ENCODE assay signal across 8 mouse cellular contexts in the genomic region with DNA sequence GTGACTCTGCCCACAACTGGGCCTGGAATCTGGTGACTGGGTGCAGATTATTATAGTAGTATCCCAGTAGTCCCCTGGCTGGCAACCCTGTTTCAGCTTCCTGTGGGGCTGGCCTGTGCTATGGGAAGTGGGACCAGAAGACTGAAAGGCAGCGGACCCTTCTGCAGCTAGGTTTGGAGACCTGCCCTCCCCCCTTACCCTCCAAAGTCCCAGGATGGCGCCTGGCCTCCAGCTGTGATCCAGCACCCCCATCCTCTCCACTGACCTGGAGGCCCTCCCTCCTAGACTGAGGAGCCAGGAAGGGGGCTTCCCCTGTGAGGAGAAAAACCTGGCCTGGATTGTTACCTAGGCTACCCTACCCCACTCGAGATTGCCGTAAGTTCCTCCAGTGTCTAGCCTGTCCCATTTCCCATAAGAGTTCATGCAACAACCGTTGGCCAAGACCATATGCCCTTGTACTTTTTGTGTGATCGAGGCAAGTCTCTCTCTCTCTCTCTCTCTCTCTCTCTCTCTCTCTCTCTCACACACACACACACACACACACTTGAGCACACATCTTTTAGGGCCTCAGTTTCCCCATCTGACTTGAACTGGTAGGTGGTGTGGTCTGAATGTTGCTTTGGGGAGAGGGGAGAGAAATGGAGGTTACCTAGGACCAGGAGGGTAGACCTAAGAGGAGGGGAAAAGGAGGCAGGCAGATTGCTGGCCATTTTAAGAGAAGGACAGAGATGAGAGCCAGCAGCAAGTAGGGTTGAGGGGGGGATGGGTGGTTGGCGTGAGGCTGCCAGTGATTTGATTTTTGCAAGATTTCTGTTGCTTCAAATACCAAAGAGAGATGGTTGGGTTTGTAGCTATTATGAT.
DNase-seq lines count a peak whose midpoint lies in the region; ATAC-seq and TF ChIP-seq lines count a peak whose summit lies in the region.

No protein-coding gene starts in this region.

- peak overlapping the region; percentile 44 for H3K4me3 ChIP-seq in forebrain, embryonic 10.5 days
- no peak overlapping the region for H3K4me3 ChIP-seq in forebrain, postnatal 0 days (ENCODE audit: low read depth, low read length)
- H3K4me3 ChIP-seq in E14TG2a.4 (replicated peaks; ENCODE audit: low read length) = peak overlapping the region; percentile 49
- H3K4me3 ChIP-seq in forebrain, embryonic 13.5 days = no peak overlapping the region
- H3K4me3 ChIP-seq in limb, embryonic 15.5 days = peak overlapping the region; percentile 29

- peaks cover 89% of the 10 kb centered on the region for H3K4me1 ChIP-seq in forebrain, embryonic 10.5 days
- H3K4me1 ChIP-seq in forebrain, postnatal 0 days (ENCODE audit: insufficient read depth) = peaks cover 3% of the 10 kb centered on the region; the same call in 1 of the 2 replicates
- H3K4me1 ChIP-seq in E14TG2a.4 (replicated peaks; ENCODE audit: low read depth, low read length) = peaks cover 85% of the 10 kb centered on the region
- peaks cover 66% of the 10 kb centered on the region for H3K4me1 ChIP-seq in forebrain, embryonic 13.5 days
- H3K4me1 ChIP-seq in limb, embryonic 15.5 days = peaks cover 74% of the 10 kb centered on the region

- H3K36me3 ChIP-seq in forebrain, embryonic 10.5 days (replicated peaks) = peaks cover 5% of the 10 kb centered on the region; the same call in 1 of the 2 replicates
- H3K36me3 ChIP-seq in forebrain, postnatal 0 days (ENCODE audit: insufficient read depth) = no peaks in the 10 kb centered on the region
- H3K36me3 ChIP-seq in E14TG2a.4 (ENCODE audit: insufficient read depth, low read length) = peaks cover 12% of the 10 kb centered on the region
- no peaks in the 10 kb centered on the region for H3K36me3 ChIP-seq in forebrain, embryonic 13.5 days (ENCODE audit: poor library complexity, severe bottlenecking)
- no peaks in the 10 kb centered on the region for H3K36me3 ChIP-seq in limb, embryonic 15.5 days

- no peaks in the 10 kb centered on the region; the same call in 1 of the 2 replicates for H3K27me3 ChIP-seq in forebrain, embryonic 10.5 days (ENCODE audit: poor library complexity, severe bottlenecking)
- H3K27me3 ChIP-seq in forebrain, postnatal 0 days (ENCODE audit: insufficient read depth, low read length) = no peaks in the 10 kb centered on the region
- H3K27me3 ChIP-seq in E14TG2a.4 (ENCODE audit: insufficient read depth, low read length) = peaks cover 43% of the 10 kb centered on the region
- H3K27me3 ChIP-seq in forebrain, embryonic 13.5 days = no peaks in the 10 kb centered on the region; the same call in 1 of the 2 replicates
- no peaks in the 10 kb centered on the region for H3K27me3 ChIP-seq in limb, embryonic 15.5 days

- H3K4me2 ChIP-seq in forebrain, postnatal 0 days (ENCODE audit: low read depth) = no peak overlapping the region
- H3K4me2 ChIP-seq in forebrain, embryonic 13.5 days = peak overlapping the region; percentile 47
- peak overlapping the region; percentile 46 for H3K4me2 ChIP-seq in limb, embryonic 15.5 days

- TF ChIP-seq CTCF in forebrain, postnatal 0 days (IDR thresholded peaks at IDR 0.05; ENCODE audit: low read depth) = no peak
- no peak for TF ChIP-seq CTCF in E14TG2a.4 (conservative IDR thresholded peaks at IDR 0.05; ENCODE audit: low read length)

- no peak; the same call in 1 of the 2 replicates for ATAC-seq in forebrain, postnatal 0 days
- peak; percentile 64; the same call in 1 of the 2 replicates for ATAC-seq in forebrain, embryonic 13.5 days
- ATAC-seq in limb, embryonic 15.5 days (ENCODE audit: insufficient number of reproducible peaks, low FRiP score, low TSS enrichment, low read depth) = 0 out of 2 replicates have a peak, but pooled peaks have one; percentile 25

- peak overlapping the region; percentile 94 for H3K27ac ChIP-seq in forebrain, embryonic 10.5 days
- no peak overlapping the region for H3K27ac ChIP-seq in forebrain, postnatal 0 days (ENCODE audit: low read depth, low read length)
- H3K27ac ChIP-seq in forebrain, embryonic 13.5 days = no peak overlapping the region
- peak overlapping the region; percentile 77 for H3K27ac ChIP-seq in limb, embryonic 15.5 days

- WGBS in forebrain, embryonic 10.5 days = 21% methylated on average over 7 of the region's 7 CpGs
- WGBS in forebrain, postnatal 0 days = 29% methylated on average over 7 of the region's 7 CpGs
- WGBS in forebrain, embryonic 13.5 days = 18% methylated on average over 7 of the region's 7 CpGs
- WGBS in limb, embryonic 15.5 days = 18% methylated on average over 7 of the region's 7 CpGs

- H3K9ac ChIP-seq in forebrain, postnatal 0 days = no peak overlapping the region
- no peak overlapping the region; the same call in 1 of the 2 replicates for H3K9ac ChIP-seq in forebrain, embryonic 13.5 days
- H3K9ac ChIP-seq in limb, embryonic 15.5 days = no peak overlapping the region

- no peaks in the 10 kb centered on the region for H3K9me3 ChIP-seq in forebrain, embryonic 10.5 days
- H3K9me3 ChIP-seq in forebrain, postnatal 0 days (ENCODE audit: low read length) = no peaks in the 10 kb centered on the region
- H3K9me3 ChIP-seq in E14TG2a.4 (ENCODE audit: low read length) = no peaks in the 10 kb centered on the region
- no peaks in the 10 kb centered on the region for H3K9me3 ChIP-seq in forebrain, embryonic 13.5 days (replicated peaks)
- no peaks in the 10 kb centered on the region for H3K9me3 ChIP-seq in limb, embryonic 15.5 days

- DNase-seq in forebrain, embryonic 10.5 days (ENCODE audit: extremely low spot score, low spot score) = peak; percentile 51
- DNase-seq in forebrain, postnatal 0 days = no peak
- DNase-seq in right cerebral cortex, postnatal 14 days = no peak
- no peak for DNase-seq in urinary bladder, postnatal 4 days (ENCODE audit: low spot score in 2 of 2)
- DNase-seq in thymus, adult 18-20 months = no peak

Comparison
In these comparisons a context has a peak if more than half of its experiments do, and no peak if none do; other contexts are left out.
1. H3K27ac ChIP-seq: peak in forebrain, embryonic 10.5 days (single experiment) and limb, embryonic 15.5 days (single experiment); none in forebrain, postnatal 0 days (single experiment) and forebrain, embryonic 13.5 days (single experiment).
2. H3K4me3 ChIP-seq: peak in forebrain, embryonic 10.5 days (single experiment), E14TG2a.4 (single experiment) and limb, embryonic 15.5 days (single experiment); none in forebrain, postnatal 0 days (single experiment) and forebrain, embryonic 13.5 days (single experiment).